Mouse (Mus musculus) neural tube, embryonic 14.5 days (tissue): Measurements from ENCODE around the gene Foxd4. TPM values are rescaled to one million over a fixed set of nuclear protein-coding genes. Genes with fewer than 3 reads are reported as not detected.

Source experiments
- ATAC-seq: fragments of 200-750 bp; cut with Nextera tagmentation; 2 replicates; pipeline ENCODE4 v1.8.0; 2017; ENCODE audit warnings: low read depth, mild to moderate bottlenecking, moderate TSS enrichment, moderate library complexity
- H3K27ac ChIP-seq: fragments of 300-500 bp; sonication (generic); 2 replicates; pipeline ENCODE4 v1.5.1; 2014; ENCODE audit warnings: low read depth, mild to moderate bottlenecking, control low read depth, low read length, moderate library complexity, mixed read lengths
- H3K27me3 ChIP-seq: fragments of 300-500 bp; sonication (generic); 2 replicates; pipeline ENCODE4 v1.6.1; 2014; ENCODE audit warnings: low read length; ENCODE audit not compliant: control insufficient read depth, insufficient read depth
- H3K36me3 ChIP-seq: fragments of 300-500 bp; sonication (generic); 2 replicates; pipeline ENCODE4 v1.6.1; 2014; ENCODE audit warnings: low read length, mixed read lengths; ENCODE audit not compliant: control insufficient read depth, insufficient read depth
- H3K4me1 ChIP-seq: fragments of 300-500 bp; sonication (generic); 2 replicates; pipeline ENCODE4 v1.6.1; 2014; ENCODE audit warnings: low read length; ENCODE audit not compliant: control insufficient read depth, insufficient read depth
- H3K4me2 ChIP-seq: fragments of 300-500 bp; sonication (generic); 2 replicates; pipeline ENCODE4 v1.6.1; 2014; ENCODE audit warnings: mild to moderate bottlenecking, low read depth, low read length, control low read depth
- H3K4me3 ChIP-seq: fragments of 300-500 bp; sonication (generic); 2 replicates; pipeline ENCODE4 v1.5.1; 2014; ENCODE audit warnings: low read depth, low read length, control low read depth, mixed read lengths
- H3K9ac ChIP-seq: fragments of 300-500 bp; sonication (generic); replicated peaks from 2 replicates; pipeline ENCODE4 v1.6.1; 2014; ENCODE audit warnings: low read depth, mild to moderate bottlenecking, control low read depth, low read length, mixed read lengths
- H3K9me3 ChIP-seq: fragments of 300-500 bp; sonication (generic); 2 replicates; pipeline ENCODE4 v1.6.1; 2016; ENCODE audit warnings: low read length; ENCODE audit not compliant: control insufficient read depth
- WGBS: fragments of 180-500 bp; shearing (Covaris S2); extraction: QIAGEN DNeasy Blood & Tissue Kit; methylation state at CpG from one replicate; pipeline ENCODE4 v1.1.7; 2014; 5-methylcytosine and 5-hydroxymethylcytosine counted together
- polyA plus RNA-seq: library from polyadenylated mRNA; unstranded; fragments of >200 nt; fragmentation: Nextera tagmentation; extraction: Ambion mirVana; gene quantifications from 2 replicates; pipeline ENCODE4 v1.2.1, GENCODE M21; 2014

Gene Foxd4
- polyA plus RNA-seq, 1 experiment from 2014 or later = not detected

- H3K9ac ChIP-seq = no peak overlapping the region
- peaks cover 15% of the 10 kb centered on the region for H3K4me1 ChIP-seq
- H3K4me2 ChIP-seq = no peak overlapping the region
- no peak for ATAC-seq
- no peak overlapping the region for H3K4me3 ChIP-seq
- WGBS = 2% methylated on average over 3 of the region's 3 CpGs
- H3K27me3 ChIP-seq = peaks cover 40% of the 10 kb centered on the region
- no peak overlapping the region for H3K27ac ChIP-seq
- H3K36me3 ChIP-seq = no peaks in the 10 kb centered on the region
- H3K9me3 ChIP-seq = no peaks in the 10 kb centered on the region
Measured at GRCm38 (mm10) chr19:24901666-24902065, 669 bp upstream of the Foxd4 start.

- H3K4me3 ChIP-seq = peak overlapping the region; percentile 30
- under 1% methylated on average over 84 of the region's 84 CpGs for WGBS
- ATAC-seq = peak; percentile 61
- H3K27me3 ChIP-seq = peaks cover 44% of the 10 kb centered on the region
- H3K4me1 ChIP-seq = peaks cover 15% of the 10 kb centered on the region
- no peaks in the 10 kb centered on the region for H3K36me3 ChIP-seq
- peak overlapping the region; percentile 65 for H3K4me2 ChIP-seq
- no peak overlapping the region for H3K9ac ChIP-seq
- H3K27ac ChIP-seq = no peak overlapping the region
- no peaks in the 10 kb centered on the region for H3K9me3 ChIP-seq
Measured at GRCm38 (mm10) chr19:24899578-24900544, 1.1 kb downstream of the Foxd4 start.

- Histone ChIP-seq H3K4me3 (peak overlapping the region; percentile 30), H3K27ac (no peak overlapping the region), H3K9me3 (no peaks in the 10 kb centered on the region), H3K4me1 (peaks cover 15% of the 10 kb centered on the region), H3K4me2 (peak overlapping the region; percentile 65), H3K27me3 (peaks cover 44% of the 10 kb centered on the region), H3K9ac (no peak overlapping the region), H3K36me3 (no peaks in the 10 kb centered on the region)
- ATAC-seq = no peak
- 3% methylated on average over 34 of the region's 34 CpGs for WGBS
Measured at GRCm38 (mm10) chr19:24898737-24899577, 2.0 kb downstream of the Foxd4 start.

GRCm38 (mm10) chr19:24897896-24898736, 2.9 kb downstream of the Foxd4 start:
- Histone ChIP-seq H3K4me1 (peaks cover 15% of the 10 kb centered on the region), H3K36me3 (no peaks in the 10 kb centered on the region), H3K27ac (no peak overlapping the region), H3K9me3 (no peaks in the 10 kb centered on the region), H3K4me3 (no peak overlapping the region), H3K27me3 (peaks cover 44% of the 10 kb centered on the region), H3K9ac (no peak overlapping the region), H3K4me2 (no peak overlapping the region)
- 1% methylated on average over 20 of the region's 20 CpGs for WGBS
- no peak for ATAC-seq

GRCm38 (mm10) chr19:24897006-24897895, 3.7 kb downstream of the Foxd4 start:
- WGBS = under 1% methylated on average over 57 of the region's 57 CpGs
- H3K9ac ChIP-seq = no peak overlapping the region
- H3K27ac ChIP-seq = no peak overlapping the region
- H3K27me3 ChIP-seq = peaks cover 40% of the 10 kb centered on the region
- H3K36me3 ChIP-seq = no peaks in the 10 kb centered on the region
- ATAC-seq = no peak; the same call in 1 of the 2 replicates
- 0 out of 2 replicates have a peak overlapping the region, but pooled peaks have one; percentile 16 for H3K4me2 ChIP-seq
- H3K4me1 ChIP-seq = peaks cover 15% of the 10 kb centered on the region
- H3K9me3 ChIP-seq = no peaks in the 10 kb centered on the region
- 0 out of 2 replicates have a peak overlapping the region, but pooled peaks have one; percentile 4 for H3K4me3 ChIP-seq

- H3K9ac ChIP-seq = no peak overlapping the region
- H3K36me3 ChIP-seq = no peaks in the 10 kb centered on the region
- no peaks in the 10 kb centered on the region for H3K9me3 ChIP-seq
- no peak overlapping the region for H3K4me3 ChIP-seq
- 15% methylated on average over 4 of the region's 4 CpGs for WGBS
- no peak for ATAC-seq
- no peak overlapping the region for H3K27ac ChIP-seq
- H3K4me2 ChIP-seq = no peak overlapping the region
- H3K4me1 ChIP-seq = peaks cover 15% of the 10 kb centered on the region
- peaks cover 33% of the 10 kb centered on the region for H3K27me3 ChIP-seq
Measured at GRCm38 (mm10) chr19:24896536-24896935, 4.5 kb downstream of the Foxd4 start.

GRCm38 (mm10) chr19:24886888-24887287, 14.1 kb downstream of the Foxd4 start:
- 85% methylated on average over 3 of the region's 3 CpGs for WGBS
- no peak for ATAC-seq
- H3K4me3 ChIP-seq = no peak overlapping the region

GRCm38 (mm10) chr19:24885504-24885903, 15.5 kb downstream of the Foxd4 start:
- Histone ChIP-seq H3K27me3 (no peaks in the 10 kb centered on the region), H3K4me3 (no peak overlapping the region), H3K4me1 (no peaks in the 10 kb centered on the region), H3K27ac (no peak overlapping the region), H3K9ac (no peak overlapping the region), H3K36me3 (no peaks in the 10 kb centered on the region), H3K9me3 (no peaks in the 10 kb centered on the region), H3K4me2 (no peak overlapping the region)
- peak; percentile 73 for ATAC-seq
- 14% methylated on average over 5 of the region's 5 CpGs for WGBS

More at GRCm38 (mm10) chr19:24886888-24887287, 14.1 kb downstream of the Foxd4 start:
- H3K9me3 ChIP-seq = no peaks in the 10 kb centered on the region
- H3K4me2 ChIP-seq = no peak overlapping the region
- no peak overlapping the region for H3K9ac ChIP-seq
- no peaks in the 10 kb centered on the region for H3K36me3 ChIP-seq
- H3K27me3 ChIP-seq = no peaks in the 10 kb centered on the region
- H3K4me1 ChIP-seq = no peaks in the 10 kb centered on the region
- no peak overlapping the region for H3K27ac ChIP-seq
